Mouse (Mus musculus) kidney, embryonic 14.5 days (tissue): ENCODE measurements at regions not wholly inside any gene's neighbourhood (a gene's known extent, or its start where the extent isn't known, plus 50 kb on each side); places are given as distances from the start of the nearest gene placed in this dataset.
"Not testable (repeated sequence)": the region's sequence is repeated elsewhere in the genome, so short reads cannot be mapped to it uniquely, and the experiment has no call there.

ENCODE experiments used
- ATAC-seq: fragments of 200-750 bp; cut with Nextera tagmentation; 2 replicates; pipeline ENCODE4 v1.8.0; 2017; ENCODE audit warnings: moderate number of reproducible peaks, mild to moderate bottlenecking, moderate TSS enrichment, moderate library complexity; ENCODE audit not compliant: low FRiP score, low TSS enrichment
- H3K27ac ChIP-seq: fragments of 300-500 bp; sonication (generic); 2 replicates; pipeline ENCODE4 v1.5.1; 2014; ENCODE audit warnings: low read depth, mild to moderate bottlenecking, low read length, moderate library complexity, mixed read lengths
- H3K27me3 ChIP-seq: fragments of 300-500 bp; sonication (generic); 2 replicates; pipeline ENCODE4 v1.6.1; 2014; ENCODE audit warnings: mild to moderate bottlenecking, low read length; ENCODE audit not compliant: control insufficient read depth, insufficient read depth
- H3K36me3 ChIP-seq: fragments of 300-500 bp; sonication (generic); 2 replicates; pipeline ENCODE4 v1.6.1; 2014; ENCODE audit warnings: low read length, mixed read lengths; ENCODE audit not compliant: control insufficient read depth, insufficient read depth
- H3K4me1 ChIP-seq: fragments of 300-500 bp; sonication (generic); 2 replicates; pipeline ENCODE4 v1.6.1; 2014; ENCODE audit warnings: low read length, mixed read lengths; ENCODE audit not compliant: control insufficient read depth, insufficient read depth
- H3K4me2 ChIP-seq: fragments of 300-500 bp; sonication (generic); replicated peaks from 2 replicates; pipeline ENCODE4 v1.6.1; 2014; ENCODE audit warnings: low read depth, mild to moderate bottlenecking, low read length
- H3K4me3 ChIP-seq: fragments of 300-500 bp; sonication (generic); 2 replicates; pipeline ENCODE4 v1.5.1; 2014; ENCODE audit warnings: mild to moderate bottlenecking, low read length
- H3K9ac ChIP-seq: fragments of 300-500 bp; sonication (generic); 2 replicates; pipeline ENCODE4 v1.6.1; 2014; ENCODE audit warnings: low read depth, mild to moderate bottlenecking, low read length, moderate library complexity
- H3K9me3 ChIP-seq: fragments of 300-500 bp; sonication (generic); 2 replicates; pipeline ENCODE4 v1.6.1; 2016; ENCODE audit warnings: low read length; ENCODE audit not compliant: control insufficient read depth
- WGBS: fragments of 180-500 bp; shearing (Covaris S2); extraction: QIAGEN DNeasy Blood & Tissue Kit; methylation state at CpG from one replicate; pipeline ENCODE4 v1.1.7; 2014; 5-methylcytosine and 5-hydroxymethylcytosine counted together

GRCm38 (mm10) chr13:44495450-44495849 is 233.8 kb upstream of the Jarid2 start:
- H3K36me3 ChIP-seq, result no peaks in the 10 kb centered on the region
- H3K9me3 ChIP-seq, result no peaks in the 10 kb centered on the region
- H3K4me3 ChIP-seq, result no peak overlapping the region
- H3K27me3 ChIP-seq, result no peaks in the 10 kb centered on the region
- ATAC-seq, result no peak
- no peak overlapping the region for H3K4me2 ChIP-seq
- 58% methylated on average over 10 of the region's 10 CpGs for WGBS
- H3K4me1 ChIP-seq, result peaks cover 5% of the 10 kb centered on the region; the same call in 1 of the 2 replicates
- no peak overlapping the region for H3K9ac ChIP-seq
- H3K27ac ChIP-seq, result no peak overlapping the region

GRCm38 (mm10) chr13:44496596-44496995 is 232.7 kb upstream of the Jarid2 start:
- WGBS, result 56% methylated on average over 9 of the region's 9 CpGs

GRCm38 (mm10) chr13:44500896-44501295 is 228.4 kb upstream of the Jarid2 start:
- H3K27me3 ChIP-seq, H3K27ac ChIP-seq, H3K4me2 ChIP-seq, H3K9ac ChIP-seq, ATAC-seq, H3K36me3 ChIP-seq, H3K9me3 ChIP-seq, H3K4me3 ChIP-seq: not testable (repeated sequence)
- WGBS, result 87% methylated on average over 5 of the region's 5 CpGs
- H3K4me1 ChIP-seq, result peaks cover 17% of the 10 kb centered on the region; the same call in 1 of the 2 replicates

More at GRCm38 (mm10) chr13:44496596-44496995, 232.7 kb upstream of the Jarid2 start:
- Histone ChIP-seq H3K27ac (no peak overlapping the region), H3K4me2 (no peak overlapping the region), H3K36me3 (no peaks in the 10 kb centered on the region), H3K4me1 (peaks cover 7% of the 10 kb centered on the region; the same call in 1 of the 2 replicates), H3K9ac (no peak overlapping the region), H3K9me3 (no peaks in the 10 kb centered on the region), H3K27me3 (no peaks in the 10 kb centered on the region), H3K4me3 (no peak overlapping the region)
- no peak for ATAC-seq

- H3K9ac ChIP-seq, result no peak overlapping the region
- WGBS, result 37% methylated on average over 5 of the region's 5 CpGs
- peak; percentile 74; the same call in 1 of the 2 replicates for ATAC-seq
- H3K36me3 ChIP-seq, result no peaks in the 10 kb centered on the region
- H3K27ac ChIP-seq, result no peak overlapping the region
- no peak overlapping the region for H3K4me2 ChIP-seq
- H3K4me3 ChIP-seq, result no peak overlapping the region
- peaks cover 17% of the 10 kb centered on the region; the same call in 1 of the 2 replicates for H3K4me1 ChIP-seq
- no peaks in the 10 kb centered on the region for H3K27me3 ChIP-seq
- no peaks in the 10 kb centered on the region for H3K9me3 ChIP-seq
These were observed 227.4 kb upstream of the Jarid2 start for GRCm38 (mm10) chr13:44501777-44502321.

- H3K36me3 ChIP-seq, result no peaks in the 10 kb centered on the region
- H3K4me3 ChIP-seq, result no peak overlapping the region
- no peaks in the 10 kb centered on the region for H3K27me3 ChIP-seq
- 59% methylated on average over 10 of the region's 10 CpGs for WGBS
- no peak overlapping the region for H3K9ac ChIP-seq
- no peak overlapping the region for H3K4me2 ChIP-seq
- H3K27ac ChIP-seq, result peak overlapping the region; percentile 43
- no peak for ATAC-seq
- no peaks in the 10 kb centered on the region for H3K9me3 ChIP-seq
- H3K4me1 ChIP-seq, result peaks cover 17% of the 10 kb centered on the region; the same call in 1 of the 2 replicates
These were observed 226.5 kb upstream of the Jarid2 start for GRCm38 (mm10) chr13:44502612-44503256.

GRCm38 (mm10) chr13:44503257-44503950 is 225.9 kb upstream of the Jarid2 start:
- Histone ChIP-seq H3K27ac (peak overlapping the region; percentile 43), H3K4me2 (no peak overlapping the region), H3K27me3 (no peaks in the 10 kb centered on the region), H3K9me3 (no peaks in the 10 kb centered on the region), H3K4me3 (no peak overlapping the region), H3K9ac (no peak overlapping the region), H3K4me1 (peaks cover 17% of the 10 kb centered on the region; the same call in 1 of the 2 replicates), H3K36me3 (no peaks in the 10 kb centered on the region)
- ATAC-seq, result peak; percentile 74
- 57% methylated on average over 15 of the region's 15 CpGs for WGBS

- Histone ChIP-seq H3K9ac (no peak overlapping the region), H3K27ac (no peak overlapping the region), H3K36me3 (no peaks in the 10 kb centered on the region), H3K27me3 (no peaks in the 10 kb centered on the region), H3K4me3 (no peak overlapping the region), H3K9me3 (no peaks in the 10 kb centered on the region), H3K4me2 (no peak overlapping the region), H3K4me1 (peaks cover 19% of the 10 kb centered on the region; the same call in 1 of the 2 replicates)
- no peak for ATAC-seq
- WGBS, result 75% methylated on average over 6 of the region's 6 CpGs
These were observed 224.8 kb upstream of the Jarid2 start for GRCm38 (mm10) chr13:44504455-44504854.

- H3K4me3 ChIP-seq, result no peak overlapping the region
- no peak overlapping the region for H3K4me2 ChIP-seq
- no peak for ATAC-seq
- no peaks in the 10 kb centered on the region for H3K36me3 ChIP-seq
- no peak overlapping the region for H3K9ac ChIP-seq
- peaks cover 16% of the 10 kb centered on the region; the same call in 1 of the 2 replicates for H3K4me1 ChIP-seq
- no peaks in the 10 kb centered on the region for H3K9me3 ChIP-seq
- no peaks in the 10 kb centered on the region for H3K27me3 ChIP-seq
- H3K27ac ChIP-seq, result no peak overlapping the region
- 51% methylated on average over 5 of the region's 5 CpGs for WGBS
These were observed 222.3 kb upstream of the Jarid2 start for GRCm38 (mm10) chr13:44506975-44507374.
